Mouse (Mus musculus) liver, postnatal 0 days (tissue): Measurements from ENCODE around the gene Ttc19. TPM values are rescaled to one million over a fixed set of nuclear protein-coding genes. Genes with fewer than 3 reads are reported as not detected.

Source experiments
- ATAC-seq: fragments of 200-750 bp; cut with Nextera tagmentation; 2 replicates; pipeline ENCODE4 v1.8.0; 2017; ENCODE audit warnings: mild to moderate bottlenecking, moderate library complexity
- DNase-seq: peaks from one replicate; pipeline ENCODE4 v3.0.0-alpha.2; 2016
- H3K27ac ChIP-seq: fragments of 300-500 bp; sonication (generic); 2 replicates; pipeline ENCODE4 v1.5.1; 2014; ENCODE audit warnings: antibody characterized with exemption, moderate library complexity, mild to moderate bottlenecking, low read depth
- H3K27me3 ChIP-seq: fragments of 300-500 bp; sonication (generic); 2 replicates; pipeline ENCODE4 v1.6.1; 2014; ENCODE audit warnings: low read length, control low read depth, mixed read lengths; ENCODE audit not compliant: insufficient read depth
- H3K36me3 ChIP-seq: fragments of 300-500 bp; sonication (generic); replicated peaks from 2 replicates; pipeline ENCODE4 v1.6.1; 2014; ENCODE audit warnings: mild to moderate bottlenecking, control low read depth, low read length, moderate library complexity, mixed read lengths; ENCODE audit not compliant: insufficient read depth
- H3K4me1 ChIP-seq: fragments of 300-500 bp; sonication (generic); 2 replicates; pipeline ENCODE4 v1.6.1; 2014; ENCODE audit warnings: antibody characterized with exemption, mild to moderate bottlenecking, control low read depth; ENCODE audit not compliant: insufficient read depth
- H3K4me2 ChIP-seq: fragments of 300-500 bp; sonication (generic); 2 replicates; pipeline ENCODE4 v1.6.1; 2014; ENCODE audit warnings: low read depth, mild to moderate bottlenecking, low read length, moderate library complexity, mixed read lengths
- H3K4me3 ChIP-seq: fragments of 300-500 bp; sonication (generic); 2 replicates; pipeline ENCODE4 v1.5.1; 2014; ENCODE audit warnings: low read depth, low read length
- H3K9ac ChIP-seq: fragments of 300-500 bp; sonication (generic); replicated peaks from 2 replicates; pipeline ENCODE4 v1.6.1; 2014; ENCODE audit warnings: mild to moderate bottlenecking, moderate library complexity
- H3K9me3 ChIP-seq: fragments of 300-500 bp; sonication (generic); 2 replicates; pipeline ENCODE4 v1.6.1; 2016; ENCODE audit warnings: mild to moderate bottlenecking, control low read depth, low read length, mixed read lengths
- CTCF ChIP-seq: sonication (generic); IDR thresholded peaks from 2 replicates; pipeline ENCODE4 v1.5.1; 2016; ENCODE audit warnings: antibody characterized with exemption, low read depth
- EP300 ChIP-seq: IDR thresholded peaks from 2 replicates; pipeline ENCODE4 v1.6.1; 2016; ENCODE audit warnings: antibody characterized with exemption, low read depth, mild to moderate bottlenecking
- WGBS: fragments of 180-500 bp; shearing (Covaris S2); extraction: QIAGEN DNeasy Blood & Tissue Kit; methylation state at CpG from one replicate; pipeline ENCODE4 v1.1.7; 2014; ENCODE audit not compliant: insufficient replicate concordance; 5-methylcytosine and 5-hydroxymethylcytosine counted together
- polyA plus RNA-seq: library from polyadenylated mRNA; unstranded; fragments of >200 nt; fragmentation: Nextera tagmentation; extraction: Ambion mirVana; gene quantifications from 2 replicates; pipeline ENCODE4 v1.2.1, GENCODE M21; 2015

Gene Ttc19
- polyA plus RNA-seq, 1 experiment from 2014 or later, result 4.9 TPM

GRCm38 (mm10) chr11:62331141-62331540 lies 49.9 kb downstream of the Ttc19 start:
- Histone ChIP-seq H3K9ac (no peak overlapping the region), H3K36me3 (peaks cover 89% of the 10 kb centered on the region), H3K9me3 (no peaks in the 10 kb centered on the region), H3K4me2 (no peak overlapping the region), H3K27me3 (no peaks in the 10 kb centered on the region), H3K4me1 (no peaks in the 10 kb centered on the region), H3K27ac (no peak overlapping the region), H3K4me3 (no peak overlapping the region)
- TF ChIP-seq CTCF (no peak), EP300 (no peak)
- no peak for ATAC-seq
- 90% methylated on average over 5 of the region's 5 CpGs for WGBS
- no peak for DNase-seq

- 79% methylated on average over 4 of the region's 4 CpGs for WGBS
- no peak overlapping the region for H3K4me3 ChIP-seq
- TF ChIP-seq CTCF (no peak), EP300 (no peak)
- no peaks in the 10 kb centered on the region for H3K9me3 ChIP-seq
- H3K9ac ChIP-seq, result no peak overlapping the region
- no peak overlapping the region for H3K4me2 ChIP-seq
- H3K36me3 ChIP-seq, result peaks cover 89% of the 10 kb centered on the region
- no peaks in the 10 kb centered on the region for H3K4me1 ChIP-seq
- ATAC-seq, result no peak
- no peaks in the 10 kb centered on the region for H3K27me3 ChIP-seq
- no peak overlapping the region for H3K27ac ChIP-seq
- DNase-seq, result no peak
These were observed 51.0 kb downstream of the Ttc19 start for GRCm38 (mm10) chr11:62332228-62332627.

- H3K27me3 ChIP-seq, result no peaks in the 10 kb centered on the region
- H3K27ac ChIP-seq, result no peak overlapping the region
- WGBS, result 89% methylated on average over 13 of the region's 13 CpGs
- H3K4me1 ChIP-seq, result no peaks in the 10 kb centered on the region
- TF ChIP-seq CTCF (no peak), EP300 (no peak)
- no peak overlapping the region for H3K9ac ChIP-seq
- DNase-seq (no peak), ATAC-seq (no peak)
- H3K4me2 ChIP-seq, result no peak overlapping the region
- no peaks in the 10 kb centered on the region for H3K9me3 ChIP-seq
- H3K36me3 ChIP-seq, result peaks cover 59% of the 10 kb centered on the region
- no peak overlapping the region for H3K4me3 ChIP-seq
These were observed 61.7 kb downstream of the Ttc19 start for GRCm38 (mm10) chr11:62343002-62343401.

GRCm38 (mm10) chr11:62351948-62352347 lies 70.7 kb downstream of the Ttc19 start:
- Histone ChIP-seq H3K27me3 (no peaks in the 10 kb centered on the region), H3K9me3 (no peaks in the 10 kb centered on the region), H3K4me2 (no peak overlapping the region), H3K9ac (no peak overlapping the region), H3K4me1 (peaks cover 2% of the 10 kb centered on the region; the same call in 1 of the 2 replicates), H3K36me3 (peaks cover 73% of the 10 kb centered on the region), H3K27ac (0 out of 2 replicates have a peak overlapping the region, but pooled peaks have one; percentile 30), H3K4me3 (no peak overlapping the region)
- TF ChIP-seq CTCF (no peak), EP300 (0 out of 2 replicates have a peak, but pooled peaks have one; percentile 9)
- ATAC-seq (peak; percentile 68), DNase-seq (no peak)
- 67% methylated on average over 4 of the region's 4 CpGs for WGBS

GRCm38 (mm10) chr11:62355216-62355615 lies 73.9 kb downstream of the Ttc19 start:
- no peak for TF ChIP-seq EP300
- TF ChIP-seq CTCF, result no peak

GRCm38 (mm10) chr11:62366879-62367278 lies 85.6 kb downstream of the Ttc19 start:
- WGBS, result 86% methylated on average over 6 of the region's 6 CpGs
- ATAC-seq, result no peak
- peaks cover 66% of the 10 kb centered on the region for H3K36me3 ChIP-seq

More at GRCm38 (mm10) chr11:62355216-62355615, 73.9 kb downstream of the Ttc19 start:
- Histone ChIP-seq H3K9ac (no peak overlapping the region), H3K4me2 (no peak overlapping the region), H3K27ac (no peak overlapping the region), H3K4me3 (no peak overlapping the region), H3K36me3 (peaks cover 66% of the 10 kb centered on the region), H3K27me3 (no peaks in the 10 kb centered on the region), H3K4me1 (peaks cover 2% of the 10 kb centered on the region; the same call in 1 of the 2 replicates), H3K9me3 (no peaks in the 10 kb centered on the region)
- 90% methylated on average over 2 of the region's 2 CpGs for WGBS
- no peak for ATAC-seq
- no peak for DNase-seq

GRCm38 (mm10) chr11:62369924-62370323 lies 88.7 kb downstream of the Ttc19 start:
- H3K4me2 ChIP-seq, result no peak overlapping the region
- no peak for DNase-seq
- ATAC-seq, result no peak
- H3K9me3 ChIP-seq, result no peaks in the 10 kb centered on the region
- no peak overlapping the region for H3K9ac ChIP-seq
- no peak for TF ChIP-seq EP300
- no peak for TF ChIP-seq CTCF
- no peak overlapping the region for H3K27ac ChIP-seq
- H3K36me3 ChIP-seq, result peaks cover 65% of the 10 kb centered on the region
- H3K27me3 ChIP-seq, result no peaks in the 10 kb centered on the region
- no peak overlapping the region for H3K4me3 ChIP-seq
- H3K4me1 ChIP-seq, result no peaks in the 10 kb centered on the region

More at GRCm38 (mm10) chr11:62366879-62367278, 85.6 kb downstream of the Ttc19 start:
- Histone ChIP-seq H3K4me2 (no peak overlapping the region), H3K9ac (no peak overlapping the region), H3K4me3 (no peak overlapping the region), H3K27me3 (no peaks in the 10 kb centered on the region), H3K27ac (no peak overlapping the region), H3K4me1 (no peaks in the 10 kb centered on the region), H3K9me3 (no peaks in the 10 kb centered on the region)
- no peak for TF ChIP-seq EP300
- no peak for DNase-seq
